In the genomic region with DNA sequence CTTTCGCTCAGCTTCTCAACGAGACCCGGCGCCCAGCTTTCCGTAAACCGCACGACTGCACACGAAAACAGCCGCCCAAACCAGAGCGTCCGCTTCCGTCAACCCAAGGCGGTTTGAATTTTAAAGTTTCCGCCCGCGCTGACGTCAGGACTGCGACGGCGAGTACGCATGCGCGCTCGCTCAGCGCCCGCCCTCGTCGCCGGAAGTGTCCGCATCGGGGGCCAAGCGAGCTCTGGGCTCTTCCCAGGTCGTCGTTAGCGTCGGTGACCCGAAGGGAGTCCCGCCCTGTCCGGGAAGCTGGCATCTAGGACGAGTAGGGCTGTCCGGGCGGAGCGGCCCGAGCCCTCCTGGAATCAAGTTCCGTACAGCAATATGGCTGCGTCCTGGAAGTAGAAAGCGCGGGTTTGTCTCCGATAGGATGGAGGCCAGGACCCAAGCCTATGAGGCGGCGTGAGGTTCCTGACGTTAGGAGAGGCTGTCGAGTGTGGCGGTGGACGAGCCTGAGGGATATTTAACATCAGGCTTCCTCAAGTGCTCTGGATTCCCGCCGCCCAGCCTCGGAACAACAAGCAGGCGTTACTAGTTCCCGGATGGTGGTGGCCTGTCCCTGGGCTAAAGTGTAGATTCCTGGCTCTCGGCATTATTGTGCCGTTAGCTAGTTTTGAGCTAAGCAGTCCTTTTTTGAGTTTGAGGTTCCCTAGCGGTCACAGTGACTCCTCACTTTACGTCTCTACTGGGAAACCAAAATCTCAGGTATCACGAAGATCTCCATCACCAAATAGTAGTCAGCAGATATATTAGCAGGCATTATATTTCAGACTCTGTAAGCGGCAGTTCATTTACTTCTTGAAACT, we compare ENCODE assay signal across 8 mouse cellular contexts. TPM values are rescaled to one million over a fixed set of nuclear protein-coding genes. Genes with fewer than 3 reads are reported as not detected.
DNase-seq lines count a peak whose midpoint lies in the region; ATAC-seq and TF ChIP-seq lines count a peak whose summit lies in the region.

Gene Ndc80, minus strand, starts transcription at position 147 of the 854 bp plus-strand sequence.

- ATAC-seq in kidney, embryonic 14.5 days (ENCODE audit: low FRiP score, low TSS enrichment): peak; percentile 99
- peak; percentile 95 for ATAC-seq in limb, embryonic 15.5 days (ENCODE audit: insufficient number of reproducible peaks, low FRiP score, low TSS enrichment, low read depth)

- DNase-seq in A20 (ENCODE audit: low read depth, low spot score): peak; percentile 96
- DNase-seq in heart, adult 9 months (ENCODE audit: low spot score in 2 of 2): peak; percentile 93 to 94
- peak; percentile 84 to 91 for DNase-seq in monocyte, adult 2 months (ENCODE audit: low read depth in 1 of 2, low spot score in 2 of 2)
- peak; percentile 85 to 87 for DNase-seq in spleen, postnatal 36 days (ENCODE audit: low spot score in 2 of 2)

- peak within 1 kb of the TSS; percentile 74 for H3K4me3 ChIP-seq in bone marrow macrophage, adult 2 months (ENCODE audit: insufficient read depth, low read length)
- peak within 1 kb of the TSS; percentile 84 for H3K4me3 ChIP-seq in embryonic fibroblast, embryonic 13.5 days (ENCODE audit: insufficient read depth, low read length)
- peak within 1 kb of the TSS; percentile 80 for H3K4me3 ChIP-seq in kidney, embryonic 14.5 days (ENCODE audit: low read length)
- peak within 1 kb of the TSS; percentile 69 for H3K4me3 ChIP-seq in limb, embryonic 15.5 days

- H3K27me3 ChIP-seq in kidney, embryonic 14.5 days (ENCODE audit: control insufficient read depth, insufficient read depth, low read length): no peaks in the 10 kb centered on the region
- H3K27me3 ChIP-seq in limb, embryonic 15.5 days: no peaks in the 10 kb centered on the region

- no peak for TF ChIP-seq POLR2A in bone marrow macrophage, adult 2 months (IDR thresholded peaks at IDR 0.05; ENCODE audit: borderline replicate concordance, low read depth, low read length)
- peak; percentile 66 for TF ChIP-seq POLR2A in embryonic fibroblast, embryonic 13.5 days (IDR thresholded peaks at IDR 0.05; ENCODE audit: low read depth, low read length)

- H3K4me2 ChIP-seq in kidney, embryonic 14.5 days (replicated peaks; ENCODE audit: low read depth, low read length): peak within 1 kb of the TSS; percentile 65
- H3K4me2 ChIP-seq in limb, embryonic 15.5 days: peak within 1 kb of the TSS; percentile 84

- under 1% methylated on average over 66 of the region's 66 CpGs for WGBS in kidney, embryonic 14.5 days
- under 1% methylated on average over 66 of the region's 66 CpGs for WGBS in limb, embryonic 15.5 days

- peaks cover 6% of the 10 kb centered on the region for H3K4me1 ChIP-seq in bone marrow macrophage, adult 2 months (ENCODE audit: control insufficient read depth, insufficient read depth, low read length)
- no peaks in the 10 kb centered on the region for H3K4me1 ChIP-seq in embryonic fibroblast, embryonic 13.5 days (ENCODE audit: control insufficient read depth, insufficient read depth, low read length)
- no peaks in the 10 kb centered on the region; the same call in none of the 2 replicates for H3K4me1 ChIP-seq in kidney, embryonic 14.5 days (ENCODE audit: control insufficient read depth, insufficient read depth, low read length)
- H3K4me1 ChIP-seq in limb, embryonic 15.5 days: peaks cover 17% of the 10 kb centered on the region

- TF ChIP-seq CTCF in bone marrow macrophage, adult 2 months (IDR thresholded peaks at IDR 0.05; ENCODE audit: low read depth, low read length): no peak
- no peak for TF ChIP-seq CTCF in embryonic fibroblast, embryonic 13.5 days (IDR thresholded peaks at IDR 0.05; ENCODE audit: borderline replicate concordance, insufficient read depth, low read length)

- peaks cover 11% of the 10 kb centered on the region for H3K36me3 ChIP-seq in kidney, embryonic 14.5 days (ENCODE audit: control insufficient read depth, insufficient read depth, low read length)
- no peaks in the 10 kb centered on the region for H3K36me3 ChIP-seq in limb, embryonic 15.5 days

- peak within 1 kb of the TSS; percentile 68 for H3K9ac ChIP-seq in kidney, embryonic 14.5 days (ENCODE audit: low read depth, low read length)
- H3K9ac ChIP-seq in limb, embryonic 15.5 days: peak within 1 kb of the TSS; percentile 58

- peak within 1 kb of the TSS; percentile 89 for H3K27ac ChIP-seq in bone marrow macrophage, adult 2 months (ENCODE audit: insufficient read depth, low read depth, low read length)
- peak within 1 kb of the TSS; percentile 93 for H3K27ac ChIP-seq in embryonic fibroblast, embryonic 13.5 days (ENCODE audit: insufficient read depth, low read length)
- peak within 1 kb of the TSS; percentile 96 for H3K27ac ChIP-seq in kidney, embryonic 14.5 days (ENCODE audit: low read depth, low read length)
- peak within 1 kb of the TSS; percentile 96 for H3K27ac ChIP-seq in limb, embryonic 15.5 days

- H3K9me3 ChIP-seq in kidney, embryonic 14.5 days (ENCODE audit: control insufficient read depth, low read length): no peaks in the 10 kb centered on the region
- no peaks in the 10 kb centered on the region for H3K9me3 ChIP-seq in limb, embryonic 15.5 days

RNA-seq across cellular contexts. Expression of gene Ndc80, which starts in this region (rescaled TPM):
- polyA plus RNA-seq in bone marrow macrophage, adult 2 months (2012; ENCODE audit: insufficient read depth, insufficient read length, missing spikeins): 34.5 and 37.8 TPM in 2 replicates
- polyA plus RNA-seq in embryonic fibroblast, embryonic 13.5 days (2011; ENCODE audit: insufficient read length, low read depth, missing spikeins): 22.4 and 29.5 TPM in 2 replicates
- polyA plus RNA-seq in kidney, embryonic 14.5 days (2014; fragmentation: Nextera tagmentation; extraction: Ambion mirVana): 56.6 and 57.1 TPM in 2 replicates
- 36.7 and 38.8 TPM in 2 replicates for polyA plus RNA-seq in limb, embryonic 15.5 days (2015; fragmentation: Nextera tagmentation; extraction: Ambion mirVana)

Comparison
In these comparisons a context has a peak if more than half of its experiments do, and no peak if none do; other contexts are left out.
1. Peak in every context shown above with its lines: DNase-seq, ATAC-seq, H3K4me3 ChIP-seq and H3K27ac ChIP-seq.